Mouse (Mus musculus) liver, embryonic 14.5 days (tissue): ENCODE data around the gene Mipol1. TPM values are rescaled to one million over a fixed set of nuclear protein-coding genes. Genes with fewer than 3 reads are reported as not detected.
A peak's percentile ranks its signal among the peaks of the same experiment; 100 is the strongest.

ENCODE experiments used
- ATAC-seq: fragments of 200-750 bp; cut with Nextera tagmentation; 2 replicates; pipeline ENCODE4 v1.8.0; 2017; ENCODE audit warnings: moderate number of reproducible peaks, mild to moderate bottlenecking, moderate library complexity; ENCODE audit not compliant: insufficient read depth
- DNase-seq, 3 experiments: peaks; one replicate each; pipeline ENCODE4 v3.0.0-alpha.2; 2012 to 2013; ENCODE audit warnings: low read depth in 3 of 3, low spot score in 3 of 3
- H3K27ac ChIP-seq: fragments of 300-500 bp; sonication (generic); 2 replicates; pipeline ENCODE4 v1.5.1; 2014; ENCODE audit warnings: moderate library complexity, mild to moderate bottlenecking, control low read depth, inconsistent platforms
- H3K27me3 ChIP-seq: fragments of 300-500 bp; sonication (generic); 2 replicates; pipeline ENCODE4 v1.6.1; 2014; ENCODE audit warnings: mild to moderate bottlenecking, low read length, moderate library complexity; ENCODE audit not compliant: control insufficient read depth, insufficient read depth
- H3K36me3 ChIP-seq: fragments of 300-500 bp; sonication (generic); replicated peaks from 2 replicates; pipeline ENCODE4 v1.6.1; 2014; ENCODE audit warnings: low read depth; ENCODE audit not compliant: control insufficient read depth, insufficient read depth
- H3K4me1 ChIP-seq, 2 experiments: fragments of 200-500 bp in 1 of 2; fragments of 300-500 bp in 1 of 2; sonication (generic) in 1 of 2; replicated peaks; 2 replicates each; pipeline ENCODE4 v1.6.1; 2012 to 2014; ENCODE audit warnings: antibody characterized with exemption in 1 of 2, inconsistent platforms in 1 of 2, low read length in 1 of 2; ENCODE audit not compliant: control insufficient read depth in 2 of 2, insufficient read depth in 2 of 2
- H3K4me2 ChIP-seq: fragments of 300-500 bp; sonication (generic); 2 replicates; pipeline ENCODE4 v1.6.1; 2014; ENCODE audit warnings: low read depth, mild to moderate bottlenecking, control low read depth, moderate library complexity
- H3K4me3 ChIP-seq, 2 experiments: fragments of 200-500 bp in 1 of 2; fragments of 300-500 bp in 1 of 2; sonication (generic) in 1 of 2; 2 replicates each; pipeline ENCODE4 v1.5.1; 2012 to 2014; ENCODE audit warnings: low read depth in 2 of 2, low read length in 2 of 2, mild to moderate bottlenecking in 2 of 2, control low read depth in 1 of 2, inconsistent platforms in 1 of 2, moderate library complexity in 1 of 2; ENCODE audit not compliant: insufficient read depth in 1 of 2
- H3K9ac ChIP-seq: fragments of 300-500 bp; sonication (generic); replicated peaks from 2 replicates; pipeline ENCODE4 v1.6.1; 2014; ENCODE audit warnings: mild to moderate bottlenecking, control low read depth, moderate library complexity
- H3K9me3 ChIP-seq: fragments of 300-500 bp; sonication (generic); 2 replicates; pipeline ENCODE4 v1.6.1; 2016; ENCODE audit warnings: low read length, mixed read lengths; ENCODE audit not compliant: control insufficient read depth
- CTCF ChIP-seq: IDR thresholded peaks from 2 replicates; pipeline ENCODE4 v1.5.1; 2016; ENCODE audit warnings: antibody characterized with exemption, low read depth, control low read depth
- EP300 ChIP-seq: IDR thresholded peaks from 2 replicates; pipeline ENCODE4 v1.6.1; 2016; ENCODE audit warnings: antibody characterized with exemption, low read depth
- WGBS: fragments of 180-500 bp; shearing (Covaris S2); extraction: QIAGEN DNeasy Blood & Tissue Kit; methylation state at CpG from one replicate; pipeline ENCODE4 v1.1.7; 2014; ENCODE audit not compliant: insufficient replicate concordance; 5-methylcytosine and 5-hydroxymethylcytosine counted together
- polyA plus RNA-seq, 2 experiments: library from polyadenylated mRNA; depleted of rRNA in 1 of 2; stranded (reverse) in 1 of 2; unstranded in 1 of 2; fragments of >200 nt; fragmentation: Nextera tagmentation in 1 of 2; extraction: Ambion mirVana in 1 of 2; gene quantifications; 2 replicates each; pipeline versions ENCODE4 v1.2.1 to v1.2.3; 2012 to 2014

The Mipol1 gene
- polyA plus RNA-seq, 2 experiments: 1.7 to 3.5 TPM

- ATAC-seq: no peak
- TF ChIP-seq EP300: no peak
- no peak for TF ChIP-seq CTCF
- no peak for DNase-seq
- Histone ChIP-seq H3K4me2 (no peak overlapping the region), H3K9ac (no peak overlapping the region), H3K4me3 (no peak overlapping the region), H3K4me1 (no peaks in the 10 kb centered on the region; a peak in 1 of 4 replicates), H3K36me3 (no peaks in the 10 kb centered on the region), H3K27me3 (peaks cover 72% of the 10 kb centered on the region), H3K9me3 (no peaks in the 10 kb centered on the region), H3K27ac (no peak overlapping the region)
- 5% methylated on average over 11 of the region's 11 CpGs for WGBS
Observed at GRCm38 (mm10) chr12:57536909-57537670, 306.9 kb downstream of the Mipol1 start.

DNA sequence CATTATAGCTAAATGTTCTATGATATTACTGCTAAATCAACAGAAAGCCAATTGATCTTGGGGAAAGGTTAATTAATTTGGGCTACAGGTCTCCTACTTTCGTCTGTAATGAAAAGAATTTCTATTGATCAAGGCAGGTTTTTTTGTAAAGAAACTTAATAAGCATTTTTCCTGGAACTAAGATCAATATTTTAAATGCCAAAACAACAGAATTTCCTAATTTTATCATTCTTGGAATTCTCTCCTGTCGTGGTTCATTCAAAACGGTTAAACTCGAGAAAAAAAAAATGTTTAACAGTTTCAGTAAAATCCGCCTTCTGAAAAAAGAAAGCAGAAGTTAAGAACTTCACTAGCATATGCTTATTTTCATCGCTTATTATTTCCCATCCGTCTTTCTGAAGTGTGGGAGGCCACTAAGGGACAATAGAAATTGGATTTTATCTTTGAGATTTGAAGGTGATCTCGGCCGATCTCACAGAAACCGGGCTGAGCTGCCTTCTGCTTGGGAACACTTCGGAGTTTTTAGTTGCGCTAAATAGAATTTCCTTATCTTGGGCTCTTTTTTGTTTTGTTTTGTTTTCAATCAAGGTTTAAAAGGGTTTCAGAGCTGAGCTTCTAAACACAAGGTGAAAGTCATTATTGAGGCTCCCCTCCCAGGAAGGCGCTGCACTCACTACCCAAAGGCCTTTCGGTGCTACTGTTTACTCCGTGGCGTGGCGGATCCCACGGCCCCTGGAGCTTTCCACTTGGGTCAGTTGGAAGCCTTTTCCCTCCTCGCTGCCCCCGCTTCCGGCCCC, 307.8 kb downstream of the Mipol1 start:
- Histone ChIP-seq H3K9ac (no peak overlapping the region), H3K4me1 (no peaks in the 10 kb centered on the region; a peak in 1 of 4 replicates), H3K27ac (no peak overlapping the region), H3K27me3 (peaks cover 81% of the 10 kb centered on the region), H3K9me3 (no peaks in the 10 kb centered on the region), H3K36me3 (no peaks in the 10 kb centered on the region), H3K4me3 (peak overlapping the region in 1 of 2 experiments; percentile 36; a peak in 2 of 4 replicates), H3K4me2 (peak overlapping the region; percentile 51)
- ATAC-seq (no peak), DNase-seq (no peak)
- 2% methylated on average over 21 of the region's 21 CpGs for WGBS
- TF ChIP-seq EP300 (no peak), CTCF (no peak)

DNA sequence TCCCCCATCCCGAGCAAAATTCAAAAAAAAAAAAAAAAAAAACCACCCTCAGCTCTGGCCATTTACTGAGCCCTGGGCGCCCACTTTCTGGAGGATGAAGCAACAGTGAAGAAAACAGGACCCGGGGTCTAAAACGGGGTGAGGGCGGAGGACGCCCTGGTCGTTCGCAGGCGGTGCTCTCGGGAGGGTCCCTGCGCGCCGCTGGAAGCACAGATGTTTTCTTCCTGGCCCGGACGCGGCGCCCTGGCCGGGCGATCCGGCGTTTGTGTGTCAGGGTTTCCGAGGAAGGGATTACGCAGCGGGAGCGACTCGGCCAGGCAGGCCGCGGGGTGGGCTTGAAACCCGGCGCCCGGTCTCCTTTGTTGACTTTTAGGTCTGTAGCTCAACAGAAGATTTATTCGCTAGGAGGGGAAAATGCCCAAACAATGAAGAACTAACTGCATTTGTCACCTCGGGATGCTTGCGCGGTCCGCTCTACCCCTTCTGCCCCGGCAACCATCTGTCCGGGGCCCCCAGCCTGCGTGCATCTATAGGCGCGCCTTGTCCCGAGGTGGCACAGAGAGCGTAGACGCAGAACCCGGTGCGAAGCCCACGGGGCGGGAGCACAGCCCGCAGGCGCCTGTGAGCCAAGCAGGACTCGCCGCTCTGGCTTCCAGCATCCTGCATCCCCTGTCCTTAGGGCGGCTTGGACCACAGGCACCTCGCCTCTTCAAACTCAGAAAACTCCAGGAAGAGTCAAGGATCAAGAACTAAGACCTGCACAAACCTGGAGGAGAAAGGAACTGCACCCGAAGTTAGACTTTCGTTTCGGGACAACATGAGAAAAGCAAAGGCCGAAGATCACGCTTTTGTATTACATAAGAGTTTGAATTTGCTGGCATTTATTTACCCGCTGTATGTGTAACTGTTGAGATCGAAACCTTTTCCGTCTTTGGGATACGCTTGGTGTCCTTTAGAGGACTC, 308.6 kb downstream of the Mipol1 start:
- ATAC-seq (no peak), DNase-seq (no peak)
- Histone ChIP-seq H3K36me3 (no peaks in the 10 kb centered on the region), H3K4me1 (no peaks in the 10 kb centered on the region; a peak in 1 of 4 replicates), H3K9me3 (no peaks in the 10 kb centered on the region), H3K9ac (no peak overlapping the region; the same call in 1 of the 2 replicates), H3K4me3 (peak overlapping the region; percentile 32 to 36), H3K4me2 (peak overlapping the region; percentile 51), H3K27me3 (peaks cover 90% of the 10 kb centered on the region), H3K27ac (no peak overlapping the region; the same call in 1 of the 2 replicates)
- under 1% methylated on average over 63 of the region's 63 CpGs for WGBS
- TF ChIP-seq CTCF (no peak), EP300 (no peak)

GRCm38 (mm10) chr12:57539551-57539985, 309.3 kb downstream of the Mipol1 start:
- Histone ChIP-seq H3K36me3 (no peaks in the 10 kb centered on the region), H3K9ac (no peak overlapping the region), H3K27me3 (peaks cover 91% of the 10 kb centered on the region), H3K4me3 (peak overlapping the region; percentile 8 to 36; a peak in 3 of 4 replicates), H3K4me1 (no peaks in the 10 kb centered on the region), H3K9me3 (no peaks in the 10 kb centered on the region), H3K4me2 (peak overlapping the region; percentile 51), H3K27ac (no peak overlapping the region)
- ATAC-seq (no peak), DNase-seq (no peak)
- 1% methylated on average over 10 of the region's 10 CpGs for WGBS
- TF ChIP-seq CTCF: no peak
- TF ChIP-seq EP300: no peak
